Mouse (Mus musculus) embryonic facial prominence, embryonic 14.5 days (tissue): Measurements from ENCODE around the gene Atg2b. TPM values are rescaled to one million over a fixed set of nuclear protein-coding genes. Genes with fewer than 3 reads are reported as not detected.

Experiments
- ATAC-seq: fragments of 200-750 bp; cut with Nextera tagmentation; 2 replicates; pipeline ENCODE4 v1.8.0; 2017; ENCODE audit warnings: low read depth, moderate number of reproducible peaks, moderate TSS enrichment
- DNase-seq: peaks from one replicate; pipeline ENCODE4 v3.0.0-alpha.2; 2015; ENCODE audit warnings: low spot score
- H3K27ac ChIP-seq: fragments of 300-500 bp; sonication (generic); replicated peaks from 2 replicates; pipeline ENCODE4 v1.5.1; 2014; ENCODE audit warnings: low read depth, mild to moderate bottlenecking, low read length, moderate library complexity
- H3K27me3 ChIP-seq: fragments of 300-500 bp; sonication (generic); replicated peaks from 2 replicates; pipeline ENCODE4 v1.6.1; 2014; ENCODE audit warnings: low read length; ENCODE audit not compliant: control insufficient read depth, insufficient read depth
- H3K36me3 ChIP-seq: fragments of 300-500 bp; sonication (generic); 2 replicates; pipeline ENCODE4 v1.6.1; 2014; ENCODE audit warnings: low read length, mixed read lengths; ENCODE audit not compliant: control insufficient read depth, insufficient read depth
- H3K4me1 ChIP-seq: fragments of 300-500 bp; sonication (generic); 2 replicates; pipeline ENCODE4 v1.6.1; 2014; ENCODE audit warnings: antibody characterized with exemption, low read length; ENCODE audit not compliant: control insufficient read depth, insufficient read depth
- H3K4me2 ChIP-seq: fragments of 300-500 bp; sonication (generic); 2 replicates; pipeline ENCODE4 v1.6.1; 2014; ENCODE audit warnings: low read depth, mild to moderate bottlenecking, low read length, moderate library complexity, mixed read lengths
- H3K4me3 ChIP-seq: fragments of 300-500 bp; sonication (generic); 2 replicates; pipeline ENCODE4 v1.5.1; 2014; ENCODE audit warnings: low read depth, mild to moderate bottlenecking, low read length
- H3K9ac ChIP-seq: fragments of 300-500 bp; sonication (generic); 2 replicates; pipeline ENCODE4 v1.6.1; 2014; ENCODE audit warnings: low read depth, mild to moderate bottlenecking, low read length, moderate library complexity, mixed read lengths
- H3K9me3 ChIP-seq: fragments of 300-500 bp; sonication (generic); 2 replicates; pipeline ENCODE4 v1.6.1; 2016; ENCODE audit warnings: low read length; ENCODE audit not compliant: control insufficient read depth
- WGBS: fragments of 180-500 bp; shearing (Covaris S2); extraction: QIAGEN DNeasy Blood & Tissue Kit; methylation state at CpG from one replicate; pipeline ENCODE4 v1.1.7; 2014; 5-methylcytosine and 5-hydroxymethylcytosine counted together
- polyA plus RNA-seq: library from polyadenylated mRNA; unstranded; fragments of >200 nt; fragmentation: Nextera tagmentation; extraction: Ambion mirVana; gene quantifications from 2 replicates; pipeline ENCODE4 v1.2.1, GENCODE M21; 2014

Gene Atg2b
- polyA plus RNA-seq, 1 experiment from 2014 or later: 17.5 TPM

DNA sequence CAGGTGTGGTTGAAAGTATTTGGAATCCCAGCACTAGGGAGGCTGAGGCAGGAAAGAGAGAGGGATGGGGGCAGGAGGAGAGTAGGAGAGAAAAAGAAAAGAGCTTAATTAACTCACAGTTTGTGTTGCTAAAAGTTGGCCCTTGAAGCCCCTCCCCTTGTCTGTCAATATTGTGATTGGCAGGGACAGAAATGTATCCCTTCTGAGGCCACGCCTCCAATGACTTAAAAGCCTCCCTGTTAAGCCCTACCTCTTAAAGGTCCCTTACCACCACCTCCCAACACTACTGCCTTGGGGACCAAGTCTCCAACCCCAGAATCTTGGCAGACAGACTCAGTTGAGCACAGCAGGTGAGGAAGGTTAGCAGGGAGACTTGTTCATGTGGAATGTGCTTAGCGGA is 112.4 kb downstream of the Atg2b start:
- Histone ChIP-seq H3K9ac (no peak overlapping the region), H3K9me3 (no peaks in the 10 kb centered on the region), H3K4me2 (no peak overlapping the region), H3K36me3 (no peaks in the 10 kb centered on the region), H3K4me3 (no peak overlapping the region), H3K27ac (no peak overlapping the region), H3K27me3 (no peaks in the 10 kb centered on the region), H3K4me1 (no peaks in the 10 kb centered on the region)
- 75% methylated on average over 2 of the region's 2 CpGs for WGBS
- DNase-seq: no peak
- no peak for ATAC-seq

DNA sequence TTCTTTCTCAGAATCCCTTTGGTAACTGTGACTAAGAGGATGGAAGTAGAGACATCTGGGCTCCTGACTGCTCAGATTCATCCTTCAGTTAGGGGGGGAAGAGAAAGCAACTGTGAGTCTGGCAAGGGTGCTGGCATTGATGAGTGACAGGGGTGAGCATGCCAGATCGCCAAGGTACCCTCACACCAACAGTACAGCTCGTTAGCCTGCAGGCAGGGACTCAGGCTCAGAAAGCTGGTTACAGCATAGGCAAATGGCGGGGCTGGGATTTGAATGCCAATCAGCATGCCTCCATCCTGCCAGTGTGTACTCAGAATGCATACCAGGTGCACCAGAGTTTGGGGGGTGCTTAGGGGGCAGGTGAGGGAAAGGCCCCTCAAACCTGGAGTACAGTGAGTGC is 113.1 kb downstream of the Atg2b start:
- Histone ChIP-seq H3K27me3 (no peaks in the 10 kb centered on the region), H3K4me3 (no peak overlapping the region), H3K27ac (no peak overlapping the region), H3K9me3 (peaks cover 5% of the 10 kb centered on the region), H3K4me2 (no peak overlapping the region), H3K36me3 (no peaks in the 10 kb centered on the region), H3K4me1 (no peaks in the 10 kb centered on the region), H3K9ac (no peak overlapping the region)
- DNase-seq (no peak), ATAC-seq (no peak)
- 55% methylated on average over 3 of the region's 3 CpGs for WGBS

Other genes with a start within 250 kb of the Atg2b start
- 3.4 and 3.8 TPM in 2 replicates for gene D430019H16Rik, start 231.4 kb downstream of the Atg2b start, polyA plus RNA-seq
- gene Bdkrb2, start 122.0 kb downstream of the Atg2b start, polyA plus RNA-seq: 1.0 and 1.4 TPM in 2 replicates
- gene Bdkrb1, start 82.1 kb downstream of the Atg2b start, polyA plus RNA-seq: 0.17 TPM in 1 of 2 replicates, not detected in the other
- gene Gskip, start 382 bp downstream of the Atg2b start, polyA plus RNA-seq: 27.9 and 29.7 TPM in 2 replicates
- 0.29 and 1.3 TPM in 2 replicates for gene Ak7, start 20.8 kb upstream of the Atg2b start, polyA plus RNA-seq
- gene Papola, start 99.5 kb upstream of the Atg2b start, polyA plus RNA-seq: 159 and 160 TPM in 2 replicates